Mouse (Mus musculus) MEL (cell line): ENCODE data around the gene Nr5a2. TPM values are rescaled to one million over a fixed set of nuclear protein-coding genes. Genes with fewer than 3 reads are reported as not detected.

Experiments used
- DNase-seq: peaks from one replicate; pipeline ENCODE4 v3.0.0; 2011; ENCODE audit warnings: low read depth, low spot score
- H3K27ac ChIP-seq: 2 replicates; pipeline ENCODE4 v1.5.1; 2012; ENCODE audit warnings: low read depth, mild to moderate bottlenecking, control low read depth, low read length, moderate library complexity; ENCODE audit not compliant: control insufficient read depth
- H3K27me3 ChIP-seq, 2 experiments: fragments of 150-350 bp in 1 of 2; sonication (generic) in 1 of 2; 2 replicates each; pipeline ENCODE4 v1.6.1; 2012; ENCODE audit warnings: low read length in 2 of 2, mild to moderate bottlenecking in 2 of 2, improper control_type of control experiment in 1 of 2, moderate library complexity in 1 of 2; ENCODE audit not compliant: insufficient read depth in 2 of 2, control insufficient read depth in 1 of 2
- H3K36me3 ChIP-seq, 2 experiments: 2 replicates each; pipeline ENCODE4 v1.6.1; 2012 to 2014; ENCODE audit warnings: low read length in 2 of 2, improper control_type of control experiment in 1 of 2, inconsistent platforms in 1 of 2, mild to moderate bottlenecking in 1 of 2; ENCODE audit not compliant: insufficient read depth in 2 of 2, control insufficient read depth in 1 of 2
- H3K4me1 ChIP-seq, 2 experiments: fragments of 150-350 bp in 1 of 2; sonication (generic) in 1 of 2; 2 replicates each; pipeline ENCODE4 v1.6.1; 2012; ENCODE audit warnings: low read length in 2 of 2, improper control_type of control experiment in 1 of 2, mild to moderate bottlenecking in 1 of 2; ENCODE audit not compliant: insufficient read depth in 2 of 2, control insufficient read depth in 1 of 2
- H3K4me3 ChIP-seq, 2 experiments: fragments of 150-350 bp in 1 of 2; sonication (generic) in 1 of 2; 2 replicates each; pipeline ENCODE4 v1.5.1; 2012; ENCODE audit warnings: low read depth in 2 of 2, low read length in 2 of 2, mild to moderate bottlenecking in 2 of 2, moderate library complexity in 2 of 2, control low read depth in 1 of 2, improper control_type of control experiment in 1 of 2; ENCODE audit not compliant: control insufficient read depth in 1 of 2, insufficient read depth in 1 of 2
- H3K79me2 ChIP-seq: 2 replicates; pipeline ENCODE4 v1.6.1; 2012; ENCODE audit warnings: mild to moderate bottlenecking, low read length, moderate library complexity; ENCODE audit not compliant: control insufficient read depth, poor library complexity, insufficient read depth
- H3K9ac ChIP-seq: 2 replicates; pipeline ENCODE4 v1.6.1; 2012; ENCODE audit warnings: low read depth, mild to moderate bottlenecking, control low read depth, low read length, moderate library complexity; ENCODE audit not compliant: control insufficient read depth, poor library complexity, severe bottlenecking
- H3K9me3 ChIP-seq: fragments of 150-350 bp; sonication (generic); replicated peaks from 2 replicates; pipeline ENCODE4 v1.6.1; 2012; ENCODE audit warnings: mild to moderate bottlenecking, low read length, improper control_type of control experiment, moderate library complexity; ENCODE audit not compliant: insufficient read depth
- BHLHE40 ChIP-seq: IDR thresholded peaks from 2 replicates; pipeline ENCODE4 v1.6.1; 2012; ENCODE audit warnings: low read depth, mild to moderate bottlenecking, inconsistent platforms, low read length, improper control_type of control experiment, borderline replicate concordance
- CHD2 ChIP-seq: IDR thresholded peaks from 2 replicates; pipeline ENCODE4 v1.6.1; 2011; ENCODE audit warnings: low read length, improper control_type of control experiment
- CTCF ChIP-seq, 3 experiments: IDR thresholded peaks in 2 of 3; conservative IDR thresholded peaks in 1 of 3; 2 replicates each; pipeline ENCODE4 v1.5.1; 2011 to 2012; ENCODE audit warnings: low read length in 3 of 3, low read depth in 2 of 3, mild to moderate bottlenecking in 2 of 3, improper control_type of control experiment in 1 of 3, inconsistent platforms in 1 of 3, mixed read lengths in 1 of 3, moderate library complexity in 1 of 3; ENCODE audit not compliant: control insufficient read depth in 1 of 3, insufficient read depth in 1 of 3, poor library complexity in 1 of 3, severe bottlenecking in 1 of 3
- ELF1 ChIP-seq: IDR thresholded peaks from 2 replicates; pipeline ENCODE4 v1.6.1; 2014; ENCODE audit warnings: low read depth, mild to moderate bottlenecking, inconsistent platforms, low read length, improper control_type of control experiment, moderate library complexity
- GATA1 ChIP-seq: IDR thresholded peaks from 2 replicates; pipeline ENCODE4 v1.6.1; 2011; ENCODE audit warnings: low read depth, low read length, improper control_type of control experiment
- JUND ChIP-seq: IDR thresholded peaks from 2 replicates; pipeline ENCODE4 v1.6.1; 2011; ENCODE audit warnings: low read depth, mild to moderate bottlenecking, improper control_type of control experiment, low read length
- MAFK ChIP-seq: IDR thresholded peaks from 2 replicates; pipeline ENCODE4 v1.6.1; 2011; ENCODE audit warnings: low read depth, mild to moderate bottlenecking, low read length, improper control_type of control experiment, borderline replicate concordance
- MAZ ChIP-seq: IDR thresholded peaks from 2 replicates; pipeline ENCODE4 v1.6.1; 2012; ENCODE audit warnings: low read depth, mild to moderate bottlenecking, inconsistent platforms, low read length, improper control_type of control experiment
- MXI1 ChIP-seq: IDR thresholded peaks from 2 replicates; pipeline ENCODE4 v1.6.1; 2011; ENCODE audit warnings: mild to moderate bottlenecking, low read depth, low read length, improper control_type of control experiment
- MYB ChIP-seq: IDR thresholded peaks from 2 replicates; pipeline ENCODE4 v1.6.1; 2011; ENCODE audit warnings: mild to moderate bottlenecking, low read depth, low read length, improper control_type of control experiment
- NELFE ChIP-seq: IDR thresholded peaks from 2 replicates; pipeline ENCODE4 v1.6.1; 2011; ENCODE audit warnings: low read depth, low read length, improper control_type of control experiment
- NRF1 ChIP-seq: IDR thresholded peaks from 2 replicates; pipeline ENCODE4 v1.6.1; 2014; ENCODE audit warnings: low read depth, mild to moderate bottlenecking, inconsistent platforms, low read length, improper control_type of control experiment, moderate library complexity; ENCODE audit not compliant: poor library complexity, insufficient read depth, severe bottlenecking
- POLR2A ChIP-seq, 2 experiments: IDR thresholded peaks; 2 replicates each; pipeline ENCODE4 v1.6.1; 2011 to 2012; ENCODE audit warnings: low read length in 2 of 2, mild to moderate bottlenecking in 2 of 2, control low read depth in 1 of 2, improper control_type of control experiment in 1 of 2, low read depth in 1 of 2, moderate library complexity in 1 of 2; ENCODE audit not compliant: control insufficient read depth in 1 of 2, insufficient read depth in 1 of 2, poor library complexity in 1 of 2
- POLR2AphosphoS2 ChIP-seq: IDR thresholded peaks from 2 replicates; pipeline ENCODE4 v1.6.1; 2011; ENCODE audit warnings: low read length, improper control_type of control experiment
- POLR2AphosphoS5 ChIP-seq: IDR thresholded peaks from 2 replicates; pipeline ENCODE4 v1.6.1; 2012; ENCODE audit warnings: low read depth, borderline replicate concordance, mild to moderate bottlenecking, inconsistent platforms, low read length, moderate library complexity, mixed read lengths
- RCOR1 ChIP-seq: IDR thresholded peaks from 2 replicates; pipeline ENCODE4 v1.6.1; 2012; ENCODE audit warnings: low read depth, mild to moderate bottlenecking, inconsistent platforms, low read length, improper control_type of control experiment
- SIN3A ChIP-seq: IDR thresholded peaks from 2 replicates; pipeline ENCODE4 v1.6.1; 2012; ENCODE audit warnings: low read length, improper control_type of control experiment, inconsistent platforms
- SMC3 ChIP-seq: IDR thresholded peaks from 2 replicates; pipeline ENCODE4 v1.6.1; 2011; ENCODE audit warnings: low read depth, low read length, improper control_type of control experiment
- TAL1 ChIP-seq: IDR thresholded peaks from 2 replicates; pipeline ENCODE4 v1.6.1; 2012; ENCODE audit warnings: mild to moderate bottlenecking, inconsistent platforms, low read length, moderate library complexity, mixed read lengths
- UBTF ChIP-seq: IDR thresholded peaks from 2 replicates; pipeline ENCODE4 v1.6.1; 2012; ENCODE audit warnings: low read depth, mild to moderate bottlenecking, inconsistent platforms, low read length, improper control_type of control experiment, moderate library complexity, borderline replicate concordance; ENCODE audit not compliant: insufficient read depth
- ZMIZ1 ChIP-seq: IDR thresholded peaks from 2 replicates; pipeline ENCODE4 v1.6.1; 2012; ENCODE audit warnings: low read depth, mild to moderate bottlenecking, inconsistent platforms, low read length, improper control_type of control experiment, moderate library complexity
- polyA plus RNA-seq, 2 experiments: library from polyadenylated mRNA; stranded (reverse) in 1 of 2; unstranded in 1 of 2; fragments of >175 nt in 1 of 2; fragments of >200 nt in 1 of 2; gene quantifications; 2 replicates each; pipeline versions ENCODE4 v1.2.1 to v1.2.4; 2012; ENCODE audit warnings: low replicate concordance in 2 of 2, low read depth in 1 of 2; ENCODE audit not compliant: insufficient read length in 2 of 2, insufficient read depth in 1 of 2, missing spikeins in 1 of 2
- total RNA-seq: library from RNA; depleted of rRNA; stranded (reverse); fragments of 300-350 nt; gene quantifications from 2 replicates; pipeline ENCODE4 v1.2.3, GENCODE M21; 2012

Gene Nr5a2
- total and polyA plus RNA-seq, 3 experiments = 0.03 to 0.39 TPM; not detected in 1

- no peak overlapping the region for H3K9ac ChIP-seq
- H3K79me2 ChIP-seq = no peaks in the 10 kb centered on the region
- DNase-seq = no peak
- TF ChIP-seq CHD2 (no peak), POLR2A (IDR thresholded peaks at IDR 0.05; ENCODE audit: control insufficient read depth in 1 of 2, insufficient read depth in 1 of 2, low read depth in 1 of 2, low read length in 2 of 2, poor library complexity in 1 of 2) (no peak), ELF1 (no peak), MXI1 (no peak), ZMIZ1 (no peak), NELFE (no peak), NRF1 (no peak)
- TF ChIP-seq, all 39 proteins: peak for 0
- H3K9me3 ChIP-seq = no peaks in the 10 kb centered on the region
- peaks cover 0 to 3% of the 10 kb centered on the region in 2 experiments; a peak in 2 of 4 replicates for H3K4me1 ChIP-seq
- H3K27ac ChIP-seq = no peak overlapping the region
- no peak overlapping the region for H3K4me3 ChIP-seq
- no peaks in the 10 kb centered on the region for H3K27me3 ChIP-seq
- H3K36me3 ChIP-seq = peaks cover 0 to 3% of the 10 kb centered on the region in 2 experiments; a peak in 1 of 4 replicates
Observed at GRCm38 (mm10) chr1:136970995-136971394, 10.7 kb upstream of the Nr5a2 start.

GRCm38 (mm10) chr1:136966728-136967386 lies 6.6 kb upstream of the Nr5a2 start:
- Histone ChIP-seq H3K9me3 (no peaks in the 10 kb centered on the region), H3K79me2 (no peaks in the 10 kb centered on the region)

GRCm38 (mm10) chr1:136959491-136959890 lies 757 bp downstream of the Nr5a2 start:
- Histone ChIP-seq H3K27me3 (no peaks in the 10 kb centered on the region), H3K27ac (no peak overlapping the region), H3K36me3 (no peaks in the 10 kb centered on the region)
- DNase-seq = no peak
- TF ChIP-seq TAL1 = no peak
- TF ChIP-seq, all 39 proteins: peak for 0
- no peaks in the 10 kb centered on the region for H3K9me3 ChIP-seq
- H3K4me3 ChIP-seq = no peak overlapping the region
- H3K79me2 ChIP-seq = no peaks in the 10 kb centered on the region
- H3K4me1 ChIP-seq = no peaks in the 10 kb centered on the region
- no peak overlapping the region for H3K9ac ChIP-seq

More at GRCm38 (mm10) chr1:136966728-136967386, 6.6 kb upstream of the Nr5a2 start:
- H3K36me3 ChIP-seq = no peaks in the 10 kb centered on the region
- no peaks in the 10 kb centered on the region for H3K4me1 ChIP-seq
- no peak overlapping the region for H3K4me3 ChIP-seq
- no peaks in the 10 kb centered on the region for H3K27me3 ChIP-seq
- no peak for TF ChIP-seq POLR2AphosphoS5
- TF ChIP-seq SMC3 = no peak
- TF ChIP-seq RCOR1 = no peak
- TF ChIP-seq BHLHE40 = no peak
- no peak for TF ChIP-seq GATA1
- TF ChIP-seq POLR2AphosphoS2 = no peak
- TF ChIP-seq CTCF (IDR thresholded peaks at IDR 0.05 in 2 of 3, conservative IDR thresholded peaks at IDR 0.05 in 1 of 3; ENCODE audit: control insufficient read depth in 1 of 3, insufficient read depth in 1 of 3, low read depth in 2 of 3, low read length in 3 of 3, poor library complexity in 1 of 3, severe bottlenecking in 1 of 3) = no peak
- TF ChIP-seq MAZ = no peak
- no peak for TF ChIP-seq MAFK
- TF ChIP-seq UBTF = no peak
- no peak for TF ChIP-seq NRF1
- TF ChIP-seq SIN3A = no peak
- no peak for TF ChIP-seq POLR2A (IDR thresholded peaks at IDR 0.05; ENCODE audit: control insufficient read depth in 1 of 2, insufficient read depth in 1 of 2, low read depth in 1 of 2, low read length in 2 of 2, poor library complexity in 1 of 2)
- no peak for TF ChIP-seq MYB
- no peak for TF ChIP-seq JUND
- no peak for DNase-seq
- no peak overlapping the region for H3K27ac ChIP-seq
- no peak overlapping the region for H3K9ac ChIP-seq
